Mouse (Mus musculus): ENCODE data around the gene Tbrg4.

DNA sequence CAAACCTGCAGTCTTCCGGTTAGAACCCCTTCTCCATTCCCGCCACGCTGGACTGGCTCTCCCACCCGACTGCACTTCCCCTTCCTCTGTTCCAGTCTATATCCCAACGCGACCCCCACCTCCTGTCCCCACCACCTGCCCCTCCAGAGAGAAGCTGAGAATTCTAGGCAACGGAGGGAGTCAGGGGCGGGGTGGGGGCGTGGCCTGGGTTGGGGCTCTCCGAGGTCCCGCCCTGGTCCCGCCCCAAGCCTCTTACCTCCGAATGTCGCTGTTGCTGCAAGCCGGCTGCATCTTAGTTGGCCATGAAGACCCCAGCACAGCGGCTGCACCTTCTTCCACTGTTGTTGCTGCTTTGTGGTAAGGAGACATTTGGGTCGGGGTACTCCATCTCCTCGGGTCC lies 32.4 kb upstream of the Tbrg4 start, which contains the start of gene Ramp3:
- TF ChIP-seq CTCF (IDR thresholded peaks at IDR 0.05; ENCODE audit: low read depth, low read length) (no peak), POLR2A (IDR thresholded peaks at IDR 0.05; ENCODE audit: borderline replicate concordance, low read depth, low read length) (no peak)
